Mouse (Mus musculus): ENCODE data around the gene Cnpy2.

GRCm38 (mm10) chr10:128347541-128347940 is 25.3 kb downstream of the Cnpy2 start:
- TF ChIP-seq CTCF (IDR thresholded peaks at IDR 0.05) (no peak), EP300 (IDR thresholded peaks at IDR 0.05; ENCODE audit: insufficient read depth, low read depth, low read length) (no peak), POLR2A (IDR thresholded peaks at IDR 0.05; ENCODE audit: insufficient read depth, low read depth, low read length) (no peak)
